In the genomic region with DNA sequence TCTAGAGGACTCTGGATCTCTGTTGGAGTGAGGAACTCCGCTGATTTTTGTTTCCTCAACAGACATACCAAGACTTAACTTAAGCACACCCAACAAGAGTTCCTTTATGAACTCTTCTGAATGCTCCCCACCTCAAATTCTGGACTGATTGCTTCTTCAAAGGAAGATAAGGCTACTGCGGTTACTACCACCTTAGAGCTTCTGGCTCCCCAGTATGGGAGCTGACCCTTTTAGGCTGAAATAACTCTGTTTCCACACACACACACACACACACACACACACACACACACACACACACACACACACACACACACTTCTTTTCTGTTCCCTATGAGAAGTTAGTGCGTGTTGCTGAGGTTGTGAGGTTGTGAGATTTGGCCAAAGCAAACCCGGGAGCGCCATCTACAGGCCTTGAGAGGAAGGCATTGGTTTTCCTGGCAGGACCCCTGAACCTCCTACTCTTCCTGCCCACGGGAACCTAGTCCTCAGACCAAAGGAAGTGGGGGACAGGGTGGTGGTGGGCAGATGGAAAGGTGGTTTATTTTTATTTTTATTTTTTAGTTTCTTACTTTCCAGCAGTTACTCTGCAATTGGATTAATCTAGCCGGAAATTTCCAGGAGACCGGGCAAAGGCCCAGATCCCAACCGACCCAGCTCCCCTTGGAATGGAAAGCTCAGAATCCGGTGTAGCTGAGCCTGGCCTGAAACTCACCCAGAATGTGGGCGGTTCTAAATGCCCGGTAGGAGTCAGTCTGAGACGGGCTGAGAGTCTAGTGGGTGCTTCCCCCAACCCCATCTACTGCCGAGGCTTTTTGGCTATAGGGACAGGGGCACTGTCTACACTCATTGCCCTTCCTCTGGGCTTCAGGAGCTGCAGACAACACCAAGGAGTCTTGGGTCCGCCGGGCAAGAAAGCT, we compare ENCODE assay signal across 10 mouse cellular contexts. TPM values are rescaled to one million over a fixed set of nuclear protein-coding genes. Genes with fewer than 3 reads are reported as not detected.
DNase-seq lines count a peak whose midpoint lies in the region; ATAC-seq lines count a peak whose summit lies in the region.
"Had no signal": no experiment of that assay in that cellular context is flagged by ENCODE, and none has a peak within 500 bp of the region (broad histone marks: within the 10 kb centered on the region; RNA-seq: fewer than 3 reads in every experiment).

No protein-coding gene starts in this region.

- peak overlapping the region; percentile 74 for H3K4me3 ChIP-seq in kidney, embryonic 15.5 days (replicated peaks)
- no peak overlapping the region for H3K4me3 ChIP-seq in midbrain, embryonic 12.5 days

- H3K27me3 ChIP-seq in kidney, embryonic 15.5 days, result peaks cover 89% of the 10 kb centered on the region
- H3K27me3 ChIP-seq in midbrain, embryonic 12.5 days, result peaks cover 96% of the 10 kb centered on the region

- ATAC-seq in kidney, embryonic 15.5 days (replicated peaks; ENCODE audit: low FRiP score), result no peak
- no peak for ATAC-seq in midbrain, embryonic 12.5 days (ENCODE audit: low FRiP score, low read depth)
- no peak for ATAC-seq in granulocyte monocyte progenitor cell, adult 5-6 weeks (replicated peaks; ENCODE audit: poor library complexity, severe bottlenecking)

- H3K9ac ChIP-seq in kidney, embryonic 15.5 days, result peak overlapping the region; percentile 91
- no peak overlapping the region for H3K9ac ChIP-seq in midbrain, embryonic 12.5 days (replicated peaks)

- H3K27ac ChIP-seq in kidney, embryonic 15.5 days, result peak overlapping the region; percentile 98
- no peak overlapping the region for H3K27ac ChIP-seq in midbrain, embryonic 12.5 days (replicated peaks)

- no peaks in the 10 kb centered on the region for H3K9me3 ChIP-seq in kidney, embryonic 15.5 days (replicated peaks)
- no peaks in the 10 kb centered on the region for H3K9me3 ChIP-seq in midbrain, embryonic 12.5 days

- peaks cover 62% of the 10 kb centered on the region for H3K4me1 ChIP-seq in kidney, embryonic 15.5 days
- H3K4me1 ChIP-seq in midbrain, embryonic 12.5 days, result peaks cover 57% of the 10 kb centered on the region

- peak; percentile 24 for DNase-seq in cerebellum, adult 9-10 months
- DNase-seq in cerebellum, adult 8-10 months, result no peak
- peak; percentile 31 for DNase-seq in thymus, postnatal 0 days (ENCODE audit: low spot score)
- no peak for DNase-seq in thymus, postnatal 10 days (ENCODE audit: low spot score in 2 of 2)
- DNase-seq in forelimb bud, embryonic 11.5 days (ENCODE audit: low read depth, low spot score), result peak; percentile 81

- 2% methylated on average over 16 of the region's 16 CpGs for WGBS in kidney, embryonic 15.5 days
- WGBS in midbrain, embryonic 12.5 days, result under 1% methylated on average over 16 of the region's 16 CpGs

- peak overlapping the region; percentile 78 for H3K4me2 ChIP-seq in kidney, embryonic 15.5 days
- H3K4me2 ChIP-seq in midbrain, embryonic 12.5 days (replicated peaks), result peak overlapping the region; percentile 74

- no peaks in the 10 kb centered on the region for H3K36me3 ChIP-seq in kidney, embryonic 15.5 days
- no peaks in the 10 kb centered on the region for H3K36me3 ChIP-seq in midbrain, embryonic 12.5 days

RNA-seq across cellular contexts. Expression of gene Pax2, which starts 1.1 kb away (rescaled TPM):
- 0.04 TPM in 1 of 2 replicates, not detected in the other for polyA plus RNA-seq in thymus, postnatal 0 days (2015; fragmentation: Nextera tagmentation; extraction: Ambion mirVana)
- 34.6 and 36.9 TPM in 2 replicates for polyA plus RNA-seq in kidney, embryonic 15.5 days (2015; fragmentation: Nextera tagmentation; extraction: Ambion mirVana)
- 0.32 and 0.33 TPM in 2 replicates for polyA plus RNA-seq in midbrain, embryonic 12.5 days (2016; fragmentation: Nextera tagmentation; extraction: Ambion mirVana)
- not detected in 2 replicates for total RNA-seq in granulocyte monocyte progenitor cell, adult 5-6 weeks (2014; fragmentation: Nextera tagmentation)
- total RNA-seq in granulocyte monocyte progenitor cell, adult 5-6 weeks (2017), result not detected in 2 replicates
- total RNA-seq: ES-E14 had no signal
- polyA plus RNA-seq: heart, embryonic 16.5 days had no signal

Comparison
In these comparisons a context has a peak if more than half of its experiments do, and no peak if none do; other contexts are left out.
1. DNase-seq: peak in cerebellum, adult 9-10 months (single experiment), thymus, postnatal 0 days (single experiment) and forelimb bud, embryonic 11.5 days (single experiment); none in cerebellum, adult 8-10 months (single experiment) and thymus, postnatal 10 days (0 of 2).
2. RNA of gene Pax2, which starts 1.1 kb away (polyA plus RNA-seq): 34.6 to 36.9 TPM in kidney, embryonic 15.5 days; 0.32 to 0.33 TPM in midbrain, embryonic 12.5 days and 0.04 TPM in thymus, postnatal 0 days; every median in the first group is over 10 times any median in the second.